Mouse (Mus musculus) hindlimb bud, embryonic 11.5 days (tissue): ENCODE results near the gene Pofut1.

Experiments used
- DNase-seq: peaks from one replicate; pipeline ENCODE4 v3.0.0-alpha.2; 2012; ENCODE audit warnings: low read depth, low spot score; ENCODE audit errors: extremely low spot score

Gene Pofut1

GRCm38 (mm10) chr2:153241250-153242014, at the start of gene Pofut1, which contains the start of gene Plagl2:
Pofut1 (plus strand) TSS chr2:153241533.
Plagl2 (minus strand) TSS chr2:153241426.
- DNase-seq, result peak; percentile 39

DNA sequence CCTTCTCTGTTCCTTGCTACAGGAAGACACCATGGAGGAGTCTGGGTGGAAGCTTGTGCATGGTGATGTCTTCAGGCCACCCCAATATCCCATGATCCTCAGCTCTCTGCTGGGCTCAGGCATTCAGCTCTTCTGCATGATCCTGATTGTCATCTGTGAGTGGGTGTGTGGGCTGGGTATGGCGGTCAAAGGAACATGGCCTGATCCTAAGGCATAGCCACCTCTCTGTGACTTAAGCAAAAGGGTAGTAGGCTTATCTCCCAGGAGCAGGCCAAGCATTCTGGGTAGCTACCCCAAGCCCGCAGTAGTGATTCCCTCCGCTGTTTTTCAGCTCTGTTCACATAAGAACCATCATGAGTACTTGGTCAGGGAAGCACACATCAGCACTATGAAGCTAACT, 47.1 kb upstream of the Pofut1 start:
- no peak for DNase-seq

DNA sequence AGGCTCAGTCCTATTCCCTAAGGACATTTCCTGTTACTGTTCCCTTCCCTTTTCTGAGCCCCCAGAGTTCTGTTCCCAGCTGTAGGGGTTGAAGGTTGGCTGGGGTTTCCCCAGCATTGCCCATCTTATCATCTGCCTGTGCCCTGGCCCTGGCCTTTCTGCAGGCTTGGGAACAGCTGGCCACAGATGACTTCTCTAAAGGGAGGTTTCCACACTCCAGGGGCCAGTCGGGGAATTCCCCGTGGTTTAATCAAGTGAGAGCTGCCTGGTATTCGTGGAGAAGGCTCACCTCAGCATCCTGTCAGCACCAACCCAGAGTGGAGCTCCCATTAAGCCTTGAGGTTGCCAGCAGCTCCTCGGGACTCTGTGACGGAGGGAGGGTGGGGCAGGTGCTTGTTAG, 42.8 kb upstream of the Pofut1 start:
- DNase-seq, result no peak

DNA sequence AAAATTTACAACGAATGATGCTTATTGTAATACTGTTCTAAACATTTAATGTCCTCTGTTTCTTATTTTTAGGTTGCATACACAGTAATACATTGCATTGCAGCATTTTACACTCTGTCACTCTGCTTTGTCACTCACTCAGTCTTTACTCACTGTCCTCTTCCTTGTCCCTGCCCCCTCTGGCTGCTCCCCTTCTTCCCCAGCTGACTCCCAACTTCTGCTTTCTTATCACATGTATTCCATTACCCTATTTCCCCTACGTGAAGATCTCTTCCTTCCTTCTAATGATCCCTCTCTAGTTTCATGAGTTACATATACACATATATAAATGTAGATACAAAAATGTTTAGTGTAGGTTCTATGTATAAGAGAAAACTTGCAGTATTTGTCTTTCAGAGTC, 42.2 kb upstream of the Pofut1 start:
- no peak for DNase-seq

DNA sequence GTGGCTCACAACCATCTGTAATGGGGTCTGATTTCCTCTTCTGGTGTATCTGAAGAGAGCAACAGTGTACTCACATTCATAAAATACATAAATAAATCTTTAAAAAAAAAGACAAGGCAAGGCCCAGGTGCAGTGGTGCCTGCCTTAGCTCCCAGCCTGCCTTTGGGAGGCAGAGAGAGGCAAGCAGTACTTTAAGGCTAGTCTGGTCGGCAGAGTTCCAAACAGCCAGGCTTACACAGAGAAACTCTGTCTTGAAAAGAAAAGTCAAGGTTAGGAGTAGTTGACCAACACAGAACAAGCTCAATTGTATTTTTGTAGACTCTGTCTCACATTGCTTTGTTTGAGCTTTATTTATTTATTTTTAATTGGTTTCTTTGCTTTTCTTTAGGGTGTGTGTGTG, 38.6 kb upstream of the Pofut1 start:
- DNase-seq, result no peak

DNA sequence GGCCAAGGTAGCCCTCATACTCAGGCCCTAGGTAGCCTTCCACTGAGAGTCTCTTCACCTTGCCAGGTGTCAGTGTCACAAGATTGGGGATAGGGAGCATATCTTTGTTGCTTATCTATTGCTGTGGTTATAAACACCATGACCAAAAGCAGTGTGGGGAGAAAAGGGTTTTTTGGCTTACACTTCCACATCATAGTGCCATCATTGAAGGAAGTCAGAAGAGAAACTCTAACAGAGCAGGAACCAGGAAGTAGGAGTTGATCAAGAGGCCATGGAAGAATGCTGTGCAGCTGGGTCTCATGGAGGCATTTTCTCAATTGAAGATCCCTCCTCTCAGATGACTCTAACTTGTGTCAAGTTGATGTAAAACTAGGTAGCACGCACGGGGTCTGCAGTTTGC, 33.2 kb upstream of the Pofut1 start:
- no peak for DNase-seq

- no peak for DNase-seq
Measured at GRCm38 (mm10) chr2:153209286-153209685, 32.0 kb upstream of the Pofut1 start.

DNA sequence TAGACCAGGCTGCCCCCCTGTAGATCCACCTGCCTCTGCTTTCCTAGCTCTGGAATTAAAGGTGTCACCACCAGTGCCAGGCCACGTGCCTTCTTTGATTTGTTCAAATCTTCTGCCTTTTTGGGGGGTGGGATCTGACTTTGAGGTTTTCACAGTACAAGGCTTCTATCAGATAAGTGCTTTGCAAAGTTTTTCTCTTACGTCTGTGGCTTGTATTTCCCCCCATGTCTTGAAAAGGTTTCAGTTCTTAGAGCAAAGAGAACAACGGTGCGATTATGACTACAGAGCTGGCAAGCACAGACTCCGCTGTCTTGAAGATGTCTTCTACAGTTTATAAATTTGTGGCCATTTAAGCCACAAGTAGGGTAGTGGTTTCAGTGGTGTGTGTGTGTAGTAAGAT, 29.9 kb upstream of the Pofut1 start:
- no peak for DNase-seq

DNA sequence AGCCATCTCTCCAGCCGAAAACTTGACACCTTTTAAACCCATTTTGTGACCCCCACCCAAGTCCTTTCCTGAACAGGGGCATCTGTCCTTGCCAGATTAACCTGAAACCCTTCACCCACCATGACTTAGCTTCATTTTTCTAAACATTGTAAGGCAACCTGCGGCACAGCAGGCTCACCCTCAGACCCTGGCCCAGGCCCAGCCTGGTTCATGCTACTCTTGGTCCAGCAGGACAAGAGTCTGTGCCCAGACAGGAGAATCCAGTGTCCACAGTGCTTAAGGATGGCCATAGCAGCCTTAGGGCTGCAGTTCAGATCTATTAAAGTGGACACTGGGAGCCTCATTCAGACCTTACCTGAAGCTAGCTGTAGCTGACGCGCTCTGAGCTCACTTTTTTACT, 28.0 kb upstream of the Pofut1 start:
- DNase-seq, result no peak

GRCm38 (mm10) chr2:153214771-153215259, 26.5 kb upstream of the Pofut1 start:
- no peak for DNase-seq

DNA sequence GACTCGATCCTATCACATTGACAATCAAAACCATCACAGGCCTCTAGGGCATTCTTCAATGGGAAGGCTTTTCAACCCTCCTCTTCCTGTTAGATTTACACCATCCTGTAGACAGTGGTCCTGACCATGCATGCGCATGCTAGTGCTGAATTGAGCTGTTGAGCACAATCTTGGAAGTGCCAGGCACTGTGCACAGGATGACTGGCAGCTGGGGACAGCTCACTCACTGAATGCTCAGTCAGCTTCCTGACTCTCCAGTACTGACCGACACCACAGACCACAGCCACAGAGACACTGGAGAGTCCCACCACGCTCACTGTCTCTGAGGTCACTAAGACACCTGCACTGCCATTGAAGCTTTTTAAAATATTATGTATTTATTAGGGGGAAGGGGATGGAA, 25.9 kb upstream of the Pofut1 start:
- DNase-seq, result no peak

GRCm38 (mm10) chr2:153217826-153218340, 23.4 kb upstream of the Pofut1 start:
- no peak for DNase-seq

DNA sequence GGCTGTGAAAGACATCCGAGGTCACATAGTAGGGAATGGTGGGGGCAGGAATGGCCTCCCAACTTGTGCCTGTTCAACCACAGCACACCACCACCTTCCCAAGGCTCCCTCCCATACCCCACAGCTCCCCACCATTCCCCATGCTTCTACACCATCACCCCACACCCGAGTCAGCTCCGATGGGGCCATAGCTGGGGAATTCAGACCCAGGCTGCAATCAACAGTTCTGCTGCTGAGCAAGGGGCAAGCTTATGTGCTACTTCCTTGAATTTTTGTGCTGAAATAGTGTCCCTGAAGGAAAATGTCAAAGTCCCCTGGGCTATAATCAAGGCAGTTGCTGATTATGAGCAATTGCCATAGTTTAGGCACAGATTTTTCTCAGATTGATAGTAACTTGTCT, 22.8 kb upstream of the Pofut1 start:
- DNase-seq, result no peak

GRCm38 (mm10) chr2:153221620-153222019, 19.7 kb upstream of the Pofut1 start:
- no peak for DNase-seq

DNA sequence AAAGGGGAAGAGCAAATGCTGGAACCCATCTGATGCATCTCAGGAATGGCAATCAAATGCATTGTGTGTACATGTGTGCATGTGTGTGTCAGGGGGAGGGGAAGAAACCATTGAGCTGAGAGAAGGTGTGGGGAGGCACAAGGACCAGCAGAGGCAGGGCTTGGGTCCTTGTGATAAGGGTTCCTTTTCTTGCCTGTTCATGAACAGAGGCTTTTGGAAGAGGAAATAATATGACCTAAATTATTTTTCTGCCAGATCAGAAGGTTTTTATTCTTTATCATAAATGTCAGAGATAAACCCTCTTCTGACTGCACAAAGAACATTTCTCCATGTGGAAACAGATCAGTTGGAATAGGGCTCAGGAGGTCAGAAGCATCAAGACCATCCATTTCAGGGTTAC, 19.2 kb upstream of the Pofut1 start:
- no peak for DNase-seq

DNA sequence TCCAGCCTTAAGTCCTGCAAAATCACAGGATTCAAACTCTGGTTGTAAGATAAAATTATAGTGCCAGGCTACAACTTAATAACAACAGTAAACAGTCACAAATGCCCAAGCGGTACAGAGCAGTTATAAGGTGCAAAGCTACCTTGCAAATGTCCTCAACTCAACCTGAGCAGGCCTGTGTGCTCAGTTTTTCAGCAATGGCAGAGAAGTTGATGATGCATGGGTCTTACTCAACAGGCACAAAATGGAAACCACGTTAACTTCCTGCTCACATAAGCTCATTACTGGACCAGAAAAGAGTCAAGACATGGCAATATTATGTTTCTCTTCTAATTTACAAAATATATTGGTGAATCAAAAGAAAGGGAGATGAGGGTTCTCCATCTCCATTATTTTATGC, 18.8 kb upstream of the Pofut1 start:
- no peak for DNase-seq

GRCm38 (mm10) chr2:153224946-153225594, 16.3 kb upstream of the Pofut1 start, which contains the start of gene Tspyl3:
Tspyl3 (minus strand) TSS chr2:153225441.
- no peak for DNase-seq

DNA sequence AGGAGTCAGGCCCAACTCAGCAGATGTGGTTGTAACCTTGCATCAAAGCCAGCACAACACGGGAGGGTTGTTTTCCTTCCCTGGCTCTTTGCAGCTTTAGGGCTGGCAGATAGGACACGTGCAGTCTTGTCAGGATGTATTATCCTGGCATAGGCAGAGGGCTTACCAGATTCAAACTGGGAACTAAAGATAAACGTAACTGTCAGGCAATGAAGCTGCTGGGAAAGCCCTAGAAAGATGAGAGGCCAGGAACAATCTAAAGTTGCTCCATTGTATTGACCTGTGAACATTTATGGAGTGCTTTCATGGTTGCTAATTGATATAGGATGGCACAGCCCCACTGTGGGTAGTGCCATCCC, 15.8 kb upstream of the Pofut1 start:
- DNase-seq, result no peak

GRCm38 (mm10) chr2:153227959-153228358, 13.4 kb upstream of the Pofut1 start:
- no peak for DNase-seq

DNA sequence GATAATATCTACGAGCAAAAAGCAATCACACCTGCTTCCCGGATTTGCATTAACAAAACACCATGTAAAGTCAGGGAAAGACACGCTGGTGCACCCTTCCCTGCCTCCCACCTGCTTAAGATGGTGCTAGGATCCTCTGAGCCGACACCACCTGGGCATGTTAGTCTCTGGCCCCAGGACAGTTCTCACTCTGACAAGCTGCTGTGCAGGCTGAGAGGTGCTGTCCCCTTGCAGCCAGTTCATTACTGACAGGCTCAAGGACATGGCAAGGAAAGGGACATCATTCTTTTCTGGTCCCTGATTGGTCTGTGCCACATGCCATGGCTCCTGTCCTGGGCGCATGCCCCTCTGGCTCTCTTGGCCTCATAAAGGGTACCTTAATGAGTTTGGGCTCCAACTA, 12.8 kb upstream of the Pofut1 start:
- DNase-seq, result no peak

DNA sequence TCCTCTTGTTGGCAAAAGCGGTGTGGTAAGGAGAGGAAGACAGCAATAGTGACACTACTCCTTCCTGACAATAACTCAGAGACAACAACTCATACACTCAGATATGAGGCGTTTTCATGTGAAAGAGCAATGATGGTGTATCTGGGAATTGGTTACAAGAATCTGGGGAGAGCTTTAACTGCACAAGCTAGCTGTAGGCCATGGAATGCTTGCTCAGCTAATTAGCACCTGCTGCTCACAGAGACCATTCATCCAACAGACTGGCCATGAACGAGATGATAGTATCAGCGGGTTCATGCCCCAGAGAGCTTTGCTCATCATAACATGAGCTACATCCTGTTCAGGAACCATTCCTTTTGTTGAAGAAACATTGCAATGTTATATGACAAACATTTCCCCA, 4.1 kb upstream of the Pofut1 start:
- DNase-seq, result no peak

DNA sequence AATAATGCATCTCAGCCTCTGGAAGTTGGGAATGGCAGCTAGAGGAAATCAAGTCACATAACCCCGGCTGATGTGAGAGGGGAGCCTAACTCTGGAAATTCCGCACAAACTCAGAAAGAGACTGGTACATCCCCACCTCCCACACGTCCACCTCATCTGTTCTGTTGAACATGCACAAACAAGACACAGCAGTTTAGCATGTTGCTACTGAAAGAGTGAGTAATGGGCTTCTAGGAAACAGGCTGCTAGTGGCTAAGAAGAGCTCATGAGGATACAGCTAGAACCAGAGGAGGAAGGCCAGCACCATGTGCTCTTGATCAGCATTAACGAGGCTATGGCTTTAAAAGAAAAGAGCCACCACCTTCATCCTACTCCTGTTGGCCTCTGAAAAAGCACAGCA, 3.4 kb upstream of the Pofut1 start:
- no peak for DNase-seq
